Mouse (Mus musculus) CH12.LX (cell line): Measurements from ENCODE around the gene Spdye4c. TPM values are rescaled to one million over a fixed set of nuclear protein-coding genes. Genes with fewer than 3 reads are reported as not detected.

ENCODE experiments used
- DNase-seq: peaks from one replicate; pipeline ENCODE4 v3.0.0-alpha.2; 2013; ENCODE audit errors: extremely low read depth
- H3K27ac ChIP-seq: 2 replicates; pipeline ENCODE4 v1.5.1; 2012; ENCODE audit warnings: low read depth, mild to moderate bottlenecking, control low read depth, moderate library complexity; ENCODE audit not compliant: insufficient read depth
- H3K27me3 ChIP-seq: replicated peaks from 2 replicates; pipeline ENCODE3; 2012; ENCODE audit warnings: inconsistent platforms
- H3K36me3 ChIP-seq, 2 experiments: replicated peaks in 1 of 2; 2 replicates each; pipeline versions ENCODE3 to v1.6.1; 2012; ENCODE audit warnings: inconsistent platforms in 1 of 2, low read length in 1 of 2, mild to moderate bottlenecking in 1 of 2, mixed read lengths in 1 of 2, moderate library complexity in 1 of 2; ENCODE audit not compliant: control insufficient read depth in 1 of 2, insufficient read depth in 1 of 2
- H3K4me1 ChIP-seq, 2 experiments: 2 replicates each; pipeline ENCODE4 v1.6.1; 2012; ENCODE audit warnings: inconsistent platforms in 1 of 2, moderate library complexity in 1 of 2; ENCODE audit not compliant: insufficient read depth in 2 of 2, control insufficient read depth in 1 of 2
- H3K4me2 ChIP-seq: 2 replicates; pipeline ENCODE4 v1.6.1; 2012; ENCODE audit warnings: low read depth, mild to moderate bottlenecking, control low read depth; ENCODE audit not compliant: poor library complexity, insufficient read depth, severe bottlenecking
- H3K4me3 ChIP-seq, 3 experiments: fragments of 150-350 bp in 1 of 3; sonication (generic) in 1 of 3; replicated peaks in 1 of 3; 2 replicates each; pipeline versions ENCODE3 to v1.5.1; 2011 to 2012; ENCODE audit warnings: low read depth in 2 of 3, low read length in 2 of 3, mild to moderate bottlenecking in 2 of 3, moderate library complexity in 2 of 3, control low read depth in 1 of 3, improper control_type of control experiment in 1 of 3, inconsistent platforms in 1 of 3, mixed read lengths in 1 of 3; ENCODE audit not compliant: poor library complexity in 1 of 3
- H3K79me2 ChIP-seq: replicated peaks from 2 replicates; pipeline ENCODE4 v1.6.1; 2012; ENCODE audit warnings: mild to moderate bottlenecking, moderate library complexity; ENCODE audit not compliant: control insufficient read depth, poor library complexity, insufficient read depth, severe bottlenecking; ENCODE audit errors: extremely low read depth
- H3K9ac ChIP-seq: 2 replicates; pipeline ENCODE4 v1.6.1; 2012; ENCODE audit warnings: low read depth, mild to moderate bottlenecking, control low read depth, moderate library complexity; ENCODE audit not compliant: insufficient read depth
- H3K9me3 ChIP-seq: replicated peaks from 2 replicates; pipeline ENCODE3; 2012; ENCODE audit warnings: low read length, inconsistent platforms, mixed read lengths
- BHLHE40 ChIP-seq: IDR thresholded peaks from 2 replicates; pipeline ENCODE4 v1.6.1; 2011; ENCODE audit warnings: mild to moderate bottlenecking, low read depth, low read length, improper control_type of control experiment
- CHD1 ChIP-seq: IDR thresholded peaks from 2 replicates; pipeline ENCODE4 v1.6.1; 2012; ENCODE audit warnings: low read depth, low read length, improper control_type of control experiment, inconsistent platforms
- CTCF ChIP-seq, 2 experiments: IDR thresholded peaks in 1 of 2; conservative IDR thresholded peaks in 1 of 2; 2 replicates each; pipeline ENCODE4 v1.5.1; 2011 to 2012; ENCODE audit warnings: low read depth in 2 of 2, low read length in 2 of 2, improper control_type of control experiment in 1 of 2, inconsistent platforms in 1 of 2, mild to moderate bottlenecking in 1 of 2, moderate library complexity in 1 of 2
- E2F4 ChIP-seq: IDR thresholded peaks from 2 replicates; pipeline ENCODE4 v1.6.1; 2011; ENCODE audit warnings: low read depth, low read length, improper control_type of control experiment; ENCODE audit not compliant: insufficient replicate concordance
- EP300 ChIP-seq: IDR thresholded peaks from 2 replicates; pipeline ENCODE4 v1.6.1; 2011; ENCODE audit warnings: low read length, improper control_type of control experiment
- IRF4 ChIP-seq: IDR thresholded peaks from 2 replicates; pipeline ENCODE4 v1.6.1; 2014; ENCODE audit warnings: low read depth, mild to moderate bottlenecking, inconsistent platforms, low read length, improper control_type of control experiment
- JUND ChIP-seq: conservative IDR thresholded peaks from 2 replicates; pipeline ENCODE4 v1.6.1; 2011; ENCODE audit warnings: low read depth, low read length, improper control_type of control experiment
- KAT2A ChIP-seq: IDR thresholded peaks from 2 replicates; pipeline ENCODE4 v1.6.1; 2012; ENCODE audit warnings: low read length, improper control_type of control experiment, inconsistent platforms; ENCODE audit not compliant: insufficient replicate concordance
- MAFK ChIP-seq: IDR thresholded peaks from 2 replicates; pipeline ENCODE4 v1.6.1; 2011; ENCODE audit warnings: low read length, improper control_type of control experiment; ENCODE audit not compliant: insufficient replicate concordance
- MXI1 ChIP-seq: IDR thresholded peaks from 2 replicates; pipeline ENCODE4 v1.6.1; 2011; ENCODE audit warnings: mild to moderate bottlenecking, low read depth, low read length, improper control_type of control experiment
- NELFE ChIP-seq: IDR thresholded peaks from 2 replicates; pipeline ENCODE4 v1.6.1; 2011; ENCODE audit warnings: low read depth, low read length, improper control_type of control experiment
- NRF1 ChIP-seq: IDR thresholded peaks from 2 replicates; pipeline ENCODE4 v1.6.1; 2014; ENCODE audit warnings: low read depth, mild to moderate bottlenecking, inconsistent platforms, low read length, improper control_type of control experiment, moderate library complexity
- PAX5 ChIP-seq: IDR thresholded peaks from 2 replicates; pipeline ENCODE4 v1.6.1; 2012; ENCODE audit warnings: low read length, inconsistent platforms, mixed read lengths
- RAD21 ChIP-seq: IDR thresholded peaks from 2 replicates; pipeline ENCODE4 v1.6.1; 2011; ENCODE audit warnings: low read depth, mild to moderate bottlenecking, low read length, improper control_type of control experiment, moderate library complexity
- RCOR1 ChIP-seq: conservative IDR thresholded peaks from 2 replicates; pipeline ENCODE4 v1.6.1; 2012; ENCODE audit warnings: low read depth, mild to moderate bottlenecking, inconsistent platforms, low read length, improper control_type of control experiment
- SIN3A ChIP-seq: IDR thresholded peaks from 2 replicates; pipeline ENCODE4 v1.6.1; 2012; ENCODE audit warnings: low read length, improper control_type of control experiment, inconsistent platforms
- SMC3 ChIP-seq: IDR thresholded peaks from 2 replicates; pipeline ENCODE4 v1.6.1; 2011; ENCODE audit warnings: low read depth, low read length, improper control_type of control experiment
- TBP ChIP-seq: conservative IDR thresholded peaks from 2 replicates; pipeline ENCODE4 v1.6.1; 2011; ENCODE audit warnings: low read depth, low read length, improper control_type of control experiment
- TCF12 ChIP-seq: IDR thresholded peaks from 2 replicates; pipeline ENCODE4 v1.6.1; 2014; ENCODE audit warnings: low read depth, mild to moderate bottlenecking, inconsistent platforms, low read length, improper control_type of control experiment
- UBTF ChIP-seq: IDR thresholded peaks from 2 replicates; pipeline ENCODE4 v1.6.1; 2012; ENCODE audit warnings: low read depth, mild to moderate bottlenecking, inconsistent platforms, low read length, improper control_type of control experiment, moderate library complexity
- ZC3H11A ChIP-seq: IDR thresholded peaks from 2 replicates; pipeline ENCODE4 v1.6.1; 2012; ENCODE audit warnings: low read depth, mild to moderate bottlenecking, inconsistent platforms, low read length, improper control_type of control experiment
- ZKSCAN1 ChIP-seq: IDR thresholded peaks from 2 replicates; pipeline ENCODE4 v1.6.1; 2012; ENCODE audit warnings: low read depth, inconsistent platforms, low read length, improper control_type of control experiment, borderline replicate concordance
- ZMIZ1 ChIP-seq: IDR thresholded peaks from 2 replicates; pipeline ENCODE4 v1.6.1; 2012; ENCODE audit warnings: low read depth, mild to moderate bottlenecking, inconsistent platforms, low read length, improper control_type of control experiment
- ZNF384 ChIP-seq: IDR thresholded peaks from 2 replicates; pipeline ENCODE4 v1.6.1; 2012; ENCODE audit warnings: low read depth, low read length, improper control_type of control experiment, inconsistent platforms
- dilution Hi-C: fragments of 300-500 bp; cut with MboI; formaldehyde crosslinking; loops from 2 replicates; pipeline ENCODE4 v1.14.3; 2020; ENCODE audit warnings: low sequenced_read_pairs; ENCODE audit not compliant: extremely low pct_unique_long_range_greater_than_20kb, extremely low pct_ligation_motif_present
- in situ Hi-C: fragments of 300-500 bp; cut with MboI; formaldehyde crosslinking; loops from 3 replicates; pipeline ENCODE4 v1.14.3; 2019; ENCODE audit warnings: low sequenced_read_pairs, low pct_ligation_motif_present, low pct_unique_long_range_greater_than_20kb, mixed read lengths
- polyA plus RNA-seq: library from polyadenylated mRNA; unstranded; fragments of >175 nt; gene quantifications from 2 replicates; pipeline ENCODE4 v1.2.1, GENCODE M21; 2012; ENCODE audit warnings: low read depth; ENCODE audit not compliant: insufficient read length
- total RNA-seq, 2 experiments: library from RNA; depleted of rRNA; stranded (reverse); fragments of 300-350 nt in 1 of 2; fragments of >200 nt in 1 of 2; gene quantifications; 2 replicates each; pipeline ENCODE4 v1.2.3; 2012 to 2014

The Spdye4c gene
- total RNA-seq (2012; rRNA removed) = not detected in 2 replicates
- not detected in 2 replicates for total RNA-seq (2014; rRNA removed)
- not detected in 2 replicates for polyA plus RNA-seq

DNA sequence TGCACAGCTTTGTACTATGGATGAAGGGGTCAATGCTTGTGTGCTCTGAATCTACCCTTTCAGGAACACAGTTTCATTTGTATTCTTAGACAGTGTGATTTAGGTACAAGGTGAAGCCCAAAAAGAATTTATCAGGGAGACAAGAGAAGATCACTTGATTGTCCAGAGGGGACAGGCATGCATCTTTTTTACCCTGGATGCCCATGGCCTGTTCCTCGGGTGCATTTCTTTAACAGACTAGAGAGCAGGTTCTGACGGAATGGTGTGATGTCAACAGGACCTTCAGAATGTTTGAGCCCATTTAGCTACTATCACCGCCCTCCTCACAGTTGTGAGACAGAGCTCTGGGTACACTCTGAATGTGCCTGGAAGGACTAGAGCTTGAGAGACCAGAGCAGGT lies at the start of gene Spdye4c:
Gene Spdye4c, plus strand, starts transcription at position 301 of the 400 bp plus-strand sequence.
- DNase-seq = no peak
- in situ Hi-C loops = no loop called here
- Histone ChIP-seq H3K27ac (no peak within 1 kb of the TSS), H3K27me3 (no peaks in the 10 kb centered on the region), H3K4me3 (no peak within 1 kb of the TSS), H3K4me1 (no peaks in the 10 kb centered on the region), H3K9me3 (no peaks in the 10 kb centered on the region), H3K36me3 (no peaks in the 10 kb centered on the region), H3K4me2 (no peak within 1 kb of the TSS), H3K79me2 (no peaks in the 10 kb centered on the region)
- dilution Hi-C loops = no loop called here
- TF ChIP-seq NRF1 (no peak), NELFE (no peak), JUND (no peak), UBTF (no peak), MXI1 (no peak)
- TF ChIP-seq, all 38 proteins: peak for 0
- H3K9ac ChIP-seq = no peak within 1 kb of the TSS

DNA sequence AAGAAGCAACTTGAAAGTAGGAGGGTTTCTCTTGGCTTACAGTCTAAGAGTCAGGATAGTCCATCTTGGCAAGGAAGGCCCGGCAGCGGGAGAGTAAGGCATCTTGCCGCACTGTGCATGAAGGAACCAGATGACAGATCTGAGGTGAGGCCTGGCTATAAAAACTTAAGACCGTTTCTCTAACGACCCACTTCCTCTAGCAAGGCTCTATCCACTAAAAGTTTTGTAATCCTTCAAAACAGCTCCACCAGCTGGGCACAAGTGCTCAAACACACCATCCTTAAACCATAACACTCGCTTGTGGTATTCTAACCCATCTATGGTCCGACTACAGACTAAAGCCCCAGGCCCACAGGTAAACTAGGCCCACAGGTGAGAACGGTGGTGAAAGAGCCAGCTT lies 47.5 kb upstream of the Spdye4c start:
- TF ChIP-seq RAD21 = peak; percentile 47
- peak in 1 of 2 experiments; percentile 38; a peak in 1 of 4 replicates for TF ChIP-seq CTCF (conservative IDR thresholded peaks at IDR 0.05 in 1 of 2, IDR thresholded peaks at IDR 0.05 in 1 of 2; ENCODE audit: low read depth in 2 of 2, low read length in 2 of 2)
- TF ChIP-seq SMC3 = peak; percentile 45
- 0 out of 2 replicates have a peak, but pooled peaks have one; percentile 9 for TF ChIP-seq EP300
- TF ChIP-seq TBP = no peak
- H3K9ac ChIP-seq = no peak overlapping the region
- DNase-seq = no peak
- peaks cover 15% of the 10 kb centered on the region for H3K9me3 ChIP-seq
- H3K36me3 ChIP-seq = no peaks in the 10 kb centered on the region
- dilution Hi-C loops = no loop called here
- no peak overlapping the region for H3K4me3 ChIP-seq
- no peaks in the 10 kb centered on the region for H3K79me2 ChIP-seq
- no peaks in the 10 kb centered on the region for H3K27me3 ChIP-seq
- no peak overlapping the region for H3K4me2 ChIP-seq
- peaks cover 12 to 29% of the 10 kb centered on the region in 2 experiments for H3K4me1 ChIP-seq
- no peak overlapping the region for H3K27ac ChIP-seq
- in situ Hi-C loops = loop anchor here (10.0 kb wide), 2 partner anchors 109 to 139 kb away; no protein-coding TSS in a partner anchor

DNA sequence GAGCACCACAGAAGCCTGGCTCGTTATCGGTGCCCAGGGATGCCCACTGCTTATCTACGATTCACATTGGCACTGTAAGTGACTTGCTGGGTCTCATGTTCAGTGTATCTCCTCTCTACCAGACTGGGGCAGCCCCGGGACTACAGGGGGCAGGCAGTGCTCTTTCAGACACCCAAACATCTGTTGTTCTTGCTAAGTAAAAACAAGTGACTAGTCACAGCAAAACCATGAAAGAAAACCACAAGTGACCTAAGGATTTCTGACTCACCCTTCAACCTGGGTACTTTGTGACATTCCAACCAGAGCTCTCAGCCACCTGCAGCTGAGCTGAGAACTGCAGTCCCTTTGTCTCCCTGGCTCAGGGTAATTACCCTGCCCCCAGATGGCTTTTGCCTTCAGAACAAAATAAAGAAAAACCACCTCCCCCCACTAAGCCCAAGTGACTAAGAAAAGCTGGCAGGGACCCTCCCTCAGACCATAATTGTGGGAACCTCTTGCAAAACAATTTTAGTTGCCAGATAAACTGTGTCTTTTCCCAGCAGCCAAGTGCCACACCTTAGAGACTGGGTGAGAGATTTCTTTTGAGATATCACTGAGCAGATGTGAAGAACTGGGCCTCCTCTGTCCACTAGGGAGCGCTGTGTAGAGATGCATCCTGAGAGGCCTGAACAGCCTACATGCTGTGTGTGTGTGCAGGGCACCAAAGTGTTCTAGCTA lies 46.4 kb upstream of the Spdye4c start:
- H3K4me2 ChIP-seq = peak overlapping the region; percentile 17; the same call in 1 of the 2 replicates
- dilution Hi-C loops (no loop called here), in situ Hi-C loops (loop anchor here (10.0 kb wide), 2 partner anchors 110 to 140 kb away; no protein-coding TSS in a partner anchor)
- H3K27ac ChIP-seq = peak overlapping the region; percentile 70
- H3K36me3 ChIP-seq = no peaks in the 10 kb centered on the region
- peaks cover 12 to 29% of the 10 kb centered on the region in 2 experiments for H3K4me1 ChIP-seq
- no peak overlapping the region for H3K4me3 ChIP-seq
- DNase-seq = peak; percentile 97
- H3K79me2 ChIP-seq = no peaks in the 10 kb centered on the region
- H3K27me3 ChIP-seq = no peaks in the 10 kb centered on the region
- peaks cover 15% of the 10 kb centered on the region for H3K9me3 ChIP-seq
- H3K9ac ChIP-seq = no peak overlapping the region
- peak; percentile 93 for TF ChIP-seq IRF4
- peak; percentile 57; the same call in 1 of the 2 replicates for TF ChIP-seq MXI1
- peak; percentile 98 for TF ChIP-seq EP300
- TF ChIP-seq SIN3A = 0 out of 2 replicates have a peak, but pooled peaks have one; percentile 27
- TF ChIP-seq E2F4 = no peak
- peak; percentile 100 for TF ChIP-seq TCF12
- TF ChIP-seq ZKSCAN1 = no peak
- TF ChIP-seq CHD1 = no peak
- 0 out of 2 replicates have a peak, but pooled peaks have one; percentile 11 for TF ChIP-seq ZC3H11A
- TF ChIP-seq RAD21 = peak; percentile 45
- peak; percentile 69 for TF ChIP-seq SMC3
- TF ChIP-seq ZNF384 = peak; percentile 36; the same call in 1 of the 2 replicates
- TF ChIP-seq ZMIZ1 = no peak
- TF ChIP-seq PAX5 = no peak
- TF ChIP-seq BHLHE40 = peak; percentile 86
- peak; percentile 93; the same call in 1 of the 2 replicates for TF ChIP-seq RCOR1
- TF ChIP-seq KAT2A = no peak
- peak; percentile 77 for TF ChIP-seq MAFK
